8 mouse cellular contexts compared by ENCODE assay signal in genomic region chr10:79983205-79983604, GRCm38 (mm10). TPM values are rescaled to one million over a fixed set of nuclear protein-coding genes. Genes with fewer than 3 reads are reported as not detected.
DNase-seq lines count a peak whose midpoint lies in the region; ATAC-seq and TF ChIP-seq lines count a peak whose summit lies in the region.

No protein-coding gene starts in this region.

- peaks cover 29% of the 10 kb centered on the region for H3K4me1 ChIP-seq in kidney, postnatal 0 days (replicated peaks; ENCODE audit: insufficient read depth, low read length)
- H3K4me1 ChIP-seq in brown adipose tissue, adult 24 weeks (ENCODE audit: control insufficient read depth, insufficient read depth, insufficient read length, low read length), result peaks cover 32% of the 10 kb centered on the region
- H3K4me1 ChIP-seq in hindbrain, embryonic 13.5 days (replicated peaks), result peaks cover 60% of the 10 kb centered on the region
- peaks cover 47% of the 10 kb centered on the region for H3K4me1 ChIP-seq in midbrain, embryonic 15.5 days

- H3K9me3 ChIP-seq in kidney, postnatal 0 days (replicated peaks; ENCODE audit: low read length), result no peaks in the 10 kb centered on the region
- no peaks in the 10 kb centered on the region for H3K9me3 ChIP-seq in hindbrain, embryonic 13.5 days
- no peaks in the 10 kb centered on the region for H3K9me3 ChIP-seq in midbrain, embryonic 15.5 days

- peaks cover 14% of the 10 kb centered on the region for H3K36me3 ChIP-seq in kidney, postnatal 0 days (ENCODE audit: insufficient read depth, low read length)
- peaks cover 23% of the 10 kb centered on the region for H3K36me3 ChIP-seq in hindbrain, embryonic 13.5 days
- H3K36me3 ChIP-seq in midbrain, embryonic 15.5 days (replicated peaks), result peaks cover 12% of the 10 kb centered on the region

- no peak for ATAC-seq in kidney, postnatal 0 days (replicated peaks; ENCODE audit: low FRiP score, low read depth)
- no peak for ATAC-seq in hindbrain, embryonic 13.5 days (ENCODE audit: low FRiP score)
- ATAC-seq in midbrain, embryonic 15.5 days (replicated peaks), result no peak
- no peak for ATAC-seq in inflammation-experienced regulatory T-cells, adult 6 months

- H3K4me3 ChIP-seq in kidney, postnatal 0 days (replicated peaks; ENCODE audit: low read depth, low read length), result peak overlapping the region; percentile 63
- peak overlapping the region; percentile 92 for H3K4me3 ChIP-seq in brown adipose tissue, adult 24 weeks (ENCODE audit: insufficient read depth, low read depth, low read length)
- H3K4me3 ChIP-seq in hindbrain, embryonic 13.5 days, result peak overlapping the region; percentile 76
- H3K4me3 ChIP-seq in midbrain, embryonic 15.5 days, result peak overlapping the region; percentile 74

- 67% methylated on average over 5 of the region's 5 CpGs for WGBS in kidney, postnatal 0 days
- WGBS in hindbrain, embryonic 13.5 days, result 77% methylated on average over 5 of the region's 5 CpGs
- WGBS in midbrain, embryonic 15.5 days, result 71% methylated on average over 5 of the region's 5 CpGs

- H3K27ac ChIP-seq in kidney, postnatal 0 days, result peak overlapping the region; percentile 98; the same call in 1 of the 2 replicates
- peak overlapping the region; percentile 84 for H3K27ac ChIP-seq in brown adipose tissue, adult 24 weeks (replicated peaks; ENCODE audit: low read depth, low read length)
- H3K27ac ChIP-seq in hindbrain, embryonic 13.5 days, result peak overlapping the region; percentile 90
- H3K27ac ChIP-seq in midbrain, embryonic 15.5 days, result peak overlapping the region; percentile 93

- no peaks in the 10 kb centered on the region for H3K27me3 ChIP-seq in kidney, postnatal 0 days (ENCODE audit: insufficient read depth, low read length)
- H3K27me3 ChIP-seq in hindbrain, embryonic 13.5 days, result peaks cover 16% of the 10 kb centered on the region
- peaks cover 15% of the 10 kb centered on the region for H3K27me3 ChIP-seq in midbrain, embryonic 15.5 days (replicated peaks)

- peak overlapping the region; percentile 90 for H3K9ac ChIP-seq in kidney, postnatal 0 days (ENCODE audit: low read depth, low read length)
- H3K9ac ChIP-seq in hindbrain, embryonic 13.5 days, result peak overlapping the region; percentile 91
- H3K9ac ChIP-seq in midbrain, embryonic 15.5 days, result peak overlapping the region; percentile 89

- DNase-seq in kidney, postnatal 0 days (ENCODE audit: low spot score), result peak; percentile 8
- no peak for DNase-seq in kidney, postnatal 4 days
- DNase-seq in layer of hippocampus, adult 11-12 months (ENCODE audit: low spot score), result no peak
- no peak for DNase-seq in urinary bladder, postnatal 4 days (ENCODE audit: low spot score in 2 of 2)

- peak overlapping the region; percentile 87 for H3K4me2 ChIP-seq in kidney, postnatal 0 days (ENCODE audit: low read length)
- peak overlapping the region; percentile 96 for H3K4me2 ChIP-seq in hindbrain, embryonic 13.5 days
- peak overlapping the region; percentile 79 for H3K4me2 ChIP-seq in midbrain, embryonic 15.5 days

- no peak for TF ChIP-seq CTCF in kidney, postnatal 0 days (IDR thresholded peaks at IDR 0.05; ENCODE audit: low read depth)

RNA-seq across cellular contexts. Expression of gene Tmem259, which starts 0.9 kb away (rescaled TPM):
- polyA plus RNA-seq in kidney, postnatal 0 days (2015; fragmentation: Nextera tagmentation; extraction: Ambion mirVana), result 23.7 and 26.6 TPM in 2 replicates
- 69.8 and 75.4 TPM in 2 replicates for polyA plus RNA-seq in brown adipose tissue, adult 24 weeks (2012; ENCODE audit: insufficient read depth, insufficient read length, missing spikeins)
- polyA plus RNA-seq in hindbrain, embryonic 13.5 days (2015; fragmentation: Nextera tagmentation; extraction: Ambion mirVana), result 16.0 and 16.3 TPM in 2 replicates
- 24.3 and 28.3 TPM in 2 replicates for polyA plus RNA-seq in midbrain, embryonic 15.5 days (2015; fragmentation: Nextera tagmentation; extraction: Ambion mirVana)
- polyA plus RNA-seq in inflammation-experienced regulatory T-cells, adult 6 months (2017; shearing (Covaris generic)), result 1 to 10 TPM; 2.0 to 2.5 (median 2.0) TPM

RNA-seq across cellular contexts. Expression of gene Cnn2, which starts 5.2 kb away (rescaled TPM):
- 221 and 261 TPM in 2 replicates for polyA plus RNA-seq in kidney, postnatal 0 days (2015; fragmentation: Nextera tagmentation; extraction: Ambion mirVana)
- polyA plus RNA-seq in brown adipose tissue, adult 24 weeks (2012; ENCODE audit: insufficient read depth, insufficient read length, missing spikeins), result 6.4 and 10.3 TPM in 2 replicates
- 43.7 and 53.1 TPM in 2 replicates for polyA plus RNA-seq in hindbrain, embryonic 13.5 days (2015; fragmentation: Nextera tagmentation; extraction: Ambion mirVana)
- 28.6 and 34.4 TPM in 2 replicates for polyA plus RNA-seq in midbrain, embryonic 15.5 days (2015; fragmentation: Nextera tagmentation; extraction: Ambion mirVana)
- 100 to 1,000 TPM; 672 to 989 (median 979) TPM for polyA plus RNA-seq in inflammation-experienced regulatory T-cells, adult 6 months (2017; shearing (Covaris generic))

RNA-seq across cellular contexts. Expression of gene Grin3b, which starts 12.7 kb away (rescaled TPM):
- 0.17 and 0.20 TPM in 2 replicates for polyA plus RNA-seq in kidney, postnatal 0 days (2015; fragmentation: Nextera tagmentation; extraction: Ambion mirVana)
- polyA plus RNA-seq in brown adipose tissue, adult 24 weeks (2012; ENCODE audit: insufficient read depth, insufficient read length, missing spikeins), result not detected in 2 replicates
- polyA plus RNA-seq in hindbrain, embryonic 13.5 days (2015; fragmentation: Nextera tagmentation; extraction: Ambion mirVana), result 0.61 and 0.65 TPM in 2 replicates
- polyA plus RNA-seq in midbrain, embryonic 15.5 days (2015; fragmentation: Nextera tagmentation; extraction: Ambion mirVana), result 0.34 and 0.66 TPM in 2 replicates
- under 1 TPM in 2 of 3 experiments, not detected in 1; 0.16 to 0.20 TPM for polyA plus RNA-seq in inflammation-experienced regulatory T-cells, adult 6 months (2017; shearing (Covaris generic))

RNA-seq across cellular contexts. Expression of gene Abca7, which starts 13.1 kb away (rescaled TPM):
- polyA plus RNA-seq in kidney, postnatal 0 days (2015; fragmentation: Nextera tagmentation; extraction: Ambion mirVana), result 2.4 and 2.6 TPM in 2 replicates
- 5.1 and 5.4 TPM in 2 replicates for polyA plus RNA-seq in brown adipose tissue, adult 24 weeks (2012; ENCODE audit: insufficient read depth, insufficient read length, missing spikeins)
- 5.2 and 6.1 TPM in 2 replicates for polyA plus RNA-seq in hindbrain, embryonic 13.5 days (2015; fragmentation: Nextera tagmentation; extraction: Ambion mirVana)
- 4.4 and 4.8 TPM in 2 replicates for polyA plus RNA-seq in midbrain, embryonic 15.5 days (2015; fragmentation: Nextera tagmentation; extraction: Ambion mirVana)
- 10 to 100 TPM; 10.7 to 14.2 (median 13.3) TPM for polyA plus RNA-seq in inflammation-experienced regulatory T-cells, adult 6 months (2017; shearing (Covaris generic))

RNA-seq across cellular contexts. Expression of gene Wdr18, which starts 23.3 kb away (rescaled TPM):
- 78.9 and 81.9 TPM in 2 replicates for polyA plus RNA-seq in kidney, postnatal 0 days (2015; fragmentation: Nextera tagmentation; extraction: Ambion mirVana)
- polyA plus RNA-seq in brown adipose tissue, adult 24 weeks (2012; ENCODE audit: insufficient read depth, insufficient read length, missing spikeins), result 25.6 and 44.7 TPM in 2 replicates
- polyA plus RNA-seq in hindbrain, embryonic 13.5 days (2015; fragmentation: Nextera tagmentation; extraction: Ambion mirVana), result 77.4 and 77.9 TPM in 2 replicates
- polyA plus RNA-seq in midbrain, embryonic 15.5 days (2015; fragmentation: Nextera tagmentation; extraction: Ambion mirVana), result 87.3 and 87.5 TPM in 2 replicates
- 10 to 100 TPM; 66.6 to 85.2 (median 74.2) TPM for polyA plus RNA-seq in inflammation-experienced regulatory T-cells, adult 6 months (2017; shearing (Covaris generic))
